Mouse (Mus musculus): ENCODE measurements at regions not wholly inside any gene's neighbourhood (a gene's known extent, or its start where the extent isn't known, plus 50 kb on each side); places are given as distances from the start of the nearest gene placed in this dataset.

GRCm38 (mm10) chr13:119149141-119149540, 279.3 kb upstream of the Paip1 start:
- Histone ChIP-seq H3K4me1 (ENCODE audit: control insufficient read depth in 1 of 2, insufficient read depth in 2 of 2) (peaks cover 1 to 7% of the 10 kb centered on the region in 2 experiments; a peak in 2 of 4 replicates), H3K4me3 (replicated peaks in 1 of 3; ENCODE audit: low read depth in 2 of 3, low read length in 2 of 3, poor library complexity in 1 of 3) (no peak overlapping the region), H3K27me3 (replicated peaks) (no peaks in the 10 kb centered on the region), H3K36me3 (replicated peaks in 1 of 2; ENCODE audit: control insufficient read depth in 1 of 2, insufficient read depth in 1 of 2, low read length in 1 of 2) (no peaks in the 10 kb centered on the region), H3K79me2 (replicated peaks; ENCODE audit: control insufficient read depth, extremely low read depth, insufficient read depth, poor library complexity, severe bottlenecking) (no peaks in the 10 kb centered on the region), H3K4me2 (ENCODE audit: insufficient read depth, low read depth, poor library complexity, severe bottlenecking) (no peak overlapping the region), H3K9me3 (replicated peaks; ENCODE audit: low read length) (no peaks in the 10 kb centered on the region), H3K9ac (ENCODE audit: insufficient read depth, low read depth) (no peak overlapping the region), H3K27ac (ENCODE audit: insufficient read depth, low read depth) (no peak overlapping the region)
- dilution Hi-C loops (cut with MboI; ENCODE audit: extremely low pct_ligation_motif_present, extremely low pct_unique_long_range_greater_than_20kb, low sequenced_read_pairs) (no loop called here), in situ Hi-C loops (cut with MboI; ENCODE audit: low pct_ligation_motif_present, low pct_unique_long_range_greater_than_20kb, low sequenced_read_pairs) (no loop called here)
- no peak for TF ChIP-seq POLR2AphosphoS2 (IDR thresholded peaks at IDR 0.05; ENCODE audit: low read depth, low read length)
- no peak for TF ChIP-seq MAX (IDR thresholded peaks at IDR 0.05; ENCODE audit: low read length)
- no peak for TF ChIP-seq ZNF384 (IDR thresholded peaks at IDR 0.05; ENCODE audit: low read depth, low read length)
- TF ChIP-seq ELF1 (IDR thresholded peaks at IDR 0.05; ENCODE audit: low read depth, low read length): no peak
- TF ChIP-seq RCOR1 (conservative IDR thresholded peaks at IDR 0.05; ENCODE audit: low read depth, low read length): no peak
- no peak for TF ChIP-seq JUND (conservative IDR thresholded peaks at IDR 0.05; ENCODE audit: low read depth, low read length)
- TF ChIP-seq NRF1 (IDR thresholded peaks at IDR 0.05; ENCODE audit: low read depth, low read length): no peak
- no peak for TF ChIP-seq USF2 (conservative IDR thresholded peaks at IDR 0.05; ENCODE audit: low read depth, low read length)
- no peak for TF ChIP-seq MEF2A (IDR thresholded peaks at IDR 0.05; ENCODE audit: borderline replicate concordance, low read depth, low read length)
- TF ChIP-seq MYC (IDR thresholded peaks at IDR 0.05; ENCODE audit: low read depth, low read length): no peak
- no peak for TF ChIP-seq ZKSCAN1 (IDR thresholded peaks at IDR 0.05; ENCODE audit: borderline replicate concordance, low read depth, low read length)
- DNase-seq (ENCODE audit: extremely low read depth): no peak

DNA sequence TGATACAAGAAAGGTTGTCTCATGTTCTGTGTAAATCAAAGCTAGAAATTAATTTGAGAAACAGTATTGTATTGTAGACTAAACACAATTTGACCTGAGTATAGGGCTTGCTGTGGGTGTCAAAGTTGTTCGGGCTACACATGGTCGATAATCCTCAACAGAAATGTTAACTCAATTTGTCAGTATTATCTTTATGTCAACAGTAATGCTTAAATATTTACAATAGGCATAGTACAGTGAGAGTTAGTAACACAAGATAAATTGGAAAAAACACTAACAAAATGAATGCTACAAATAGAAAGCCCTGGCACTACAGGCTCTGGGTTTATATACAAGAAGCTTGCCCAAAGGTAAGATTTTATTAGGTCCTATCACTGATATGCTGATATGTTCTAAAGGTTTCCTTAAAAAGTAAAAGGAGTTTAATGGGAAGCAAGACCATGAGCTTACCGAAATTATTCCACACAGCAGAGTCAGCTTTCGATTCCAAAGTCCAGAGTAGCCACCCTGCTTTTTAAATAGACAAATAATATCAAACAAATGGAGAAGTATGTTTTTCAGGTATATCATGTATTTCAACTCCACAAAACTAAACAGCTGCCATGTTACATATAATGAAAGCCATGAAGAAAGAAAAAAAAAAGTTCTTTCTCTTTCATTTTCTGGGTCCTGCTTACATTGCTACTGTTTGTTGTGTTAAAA, 277.4 kb upstream of the Paip1 start:
- dilution Hi-C loops (cut with MboI; ENCODE audit: extremely low pct_ligation_motif_present, extremely low pct_unique_long_range_greater_than_20kb, low sequenced_read_pairs) (no loop called here), in situ Hi-C loops (cut with MboI; ENCODE audit: low pct_ligation_motif_present, low pct_unique_long_range_greater_than_20kb, low sequenced_read_pairs) (no loop called here)
- Histone ChIP-seq H3K9me3 (replicated peaks; ENCODE audit: low read length) (no peaks in the 10 kb centered on the region), H3K4me3 (replicated peaks in 1 of 3; ENCODE audit: low read depth in 2 of 3, low read length in 2 of 3, poor library complexity in 1 of 3) (no peak overlapping the region), H3K27me3 (replicated peaks) (no peaks in the 10 kb centered on the region), H3K4me2 (ENCODE audit: insufficient read depth, low read depth, poor library complexity, severe bottlenecking) (no peak overlapping the region), H3K4me1 (ENCODE audit: control insufficient read depth in 1 of 2, insufficient read depth in 2 of 2) (peaks cover 0 to 2% of the 10 kb centered on the region in 2 experiments; a peak in 1 of 4 replicates), H3K36me3 (replicated peaks in 1 of 2; ENCODE audit: control insufficient read depth in 1 of 2, insufficient read depth in 1 of 2, low read length in 1 of 2) (no peaks in the 10 kb centered on the region), H3K79me2 (replicated peaks; ENCODE audit: control insufficient read depth, extremely low read depth, insufficient read depth, poor library complexity, severe bottlenecking) (no peaks in the 10 kb centered on the region), H3K9ac (ENCODE audit: insufficient read depth, low read depth) (no peak overlapping the region), H3K27ac (ENCODE audit: insufficient read depth, low read depth) (no peak overlapping the region)
- DNase-seq (ENCODE audit: extremely low read depth): no peak
- no peak for TF ChIP-seq SIN3A (IDR thresholded peaks at IDR 0.05; ENCODE audit: low read length)
- TF ChIP-seq CTCF (conservative IDR thresholded peaks at IDR 0.05 in 1 of 2, IDR thresholded peaks at IDR 0.05 in 1 of 2; ENCODE audit: low read depth in 2 of 2, low read length in 2 of 2): no peak
- no peak for TF ChIP-seq ZMIZ1 (IDR thresholded peaks at IDR 0.05; ENCODE audit: low read depth, low read length)
- no peak for TF ChIP-seq MAFK (IDR thresholded peaks at IDR 0.05; ENCODE audit: insufficient replicate concordance, low read length)
- no peak for TF ChIP-seq ZC3H11A (IDR thresholded peaks at IDR 0.05; ENCODE audit: low read depth, low read length)
